Mouse (Mus musculus): ENCODE results near the gene Smim8. TPM values are rescaled to one million over a fixed set of nuclear protein-coding genes. Genes with fewer than 3 reads are reported as not detected.
A peak's percentile ranks its signal among the peaks of the same experiment; 100 is the strongest.

The Smim8 gene
- total and polyA plus RNA-seq, 3 experiments: 20.4 to 62.5 (median 28.8) TPM

- TF ChIP-seq MEF2A (IDR thresholded peaks at IDR 0.05; ENCODE audit: borderline replicate concordance, low read depth, low read length): 0 out of 2 replicates have a peak, but pooled peaks have one; percentile 19
- TF ChIP-seq ZKSCAN1 (IDR thresholded peaks at IDR 0.05; ENCODE audit: borderline replicate concordance, low read depth, low read length): no peak
- peak; percentile 33; the same call in 1 of the 2 replicates for TF ChIP-seq ETS1 (conservative IDR thresholded peaks at IDR 0.05; ENCODE audit: low read depth, low read length)
- TF ChIP-seq ZMIZ1 (IDR thresholded peaks at IDR 0.05; ENCODE audit: low read depth, low read length): no peak
- TF ChIP-seq USF1 (IDR thresholded peaks at IDR 0.05; ENCODE audit: low read depth, low read length): no peak
- no peak for TF ChIP-seq SIN3A (IDR thresholded peaks at IDR 0.05; ENCODE audit: low read length)
- peak; percentile 60; the same call in 1 of the 2 replicates for TF ChIP-seq EP300 (IDR thresholded peaks at IDR 0.05; ENCODE audit: low read length)
- no peak for TF ChIP-seq RCOR1 (conservative IDR thresholded peaks at IDR 0.05; ENCODE audit: low read depth, low read length)
- no peak for TF ChIP-seq ELF1 (IDR thresholded peaks at IDR 0.05; ENCODE audit: low read depth, low read length)
- no peak for TF ChIP-seq MAZ (IDR thresholded peaks at IDR 0.05; ENCODE audit: low read depth, low read length)
- no peak for TF ChIP-seq USF2 (conservative IDR thresholded peaks at IDR 0.05; ENCODE audit: low read depth, low read length)
- no peak for TF ChIP-seq CHD1 (IDR thresholded peaks at IDR 0.05; ENCODE audit: low read depth, low read length)
- no peak for TF ChIP-seq BHLHE40 (IDR thresholded peaks at IDR 0.05; ENCODE audit: low read depth, low read length)
- no peak for TF ChIP-seq POLR2AphosphoS2 (IDR thresholded peaks at IDR 0.05; ENCODE audit: low read depth, low read length)
- no peak for TF ChIP-seq ZNF384 (IDR thresholded peaks at IDR 0.05; ENCODE audit: low read depth, low read length)
Observed at GRCm38 (mm10) chr4:34819904-34820303, 41.7 kb upstream of the Smim8 start (continued).

- dilution Hi-C loops (cut with MboI; ENCODE audit: extremely low pct_ligation_motif_present, extremely low pct_unique_long_range_greater_than_20kb, low sequenced_read_pairs) (no loop called here), in situ Hi-C loops (cut with MboI; ENCODE audit: low pct_ligation_motif_present, low pct_unique_long_range_greater_than_20kb, low sequenced_read_pairs) (no loop called here)
- DNase-seq (ENCODE audit: extremely low read depth): no peak
- Histone ChIP-seq H3K4me3 (replicated peaks in 1 of 3; ENCODE audit: low read depth in 2 of 3, low read length in 2 of 3, poor library complexity in 1 of 3) (no peak overlapping the region), H3K4me1 (ENCODE audit: control insufficient read depth in 1 of 2, insufficient read depth in 2 of 2) (peaks cover 0 to 7% of the 10 kb centered on the region in 2 experiments; a peak in 3 of 4 replicates), H3K27me3 (replicated peaks) (no peaks in the 10 kb centered on the region), H3K9ac (ENCODE audit: insufficient read depth, low read depth) (no peak overlapping the region), H3K9me3 (replicated peaks; ENCODE audit: low read length) (no peaks in the 10 kb centered on the region), H3K27ac (ENCODE audit: insufficient read depth, low read depth) (no peak overlapping the region), H3K4me2 (ENCODE audit: insufficient read depth, low read depth, poor library complexity, severe bottlenecking) (no peak overlapping the region), H3K36me3 (replicated peaks in 1 of 2; ENCODE audit: control insufficient read depth in 1 of 2, insufficient read depth in 1 of 2, low read length in 1 of 2) (peaks cover 8 to 24% of the 10 kb centered on the region in 2 experiments), H3K79me2 (replicated peaks; ENCODE audit: control insufficient read depth, extremely low read depth, insufficient read depth, poor library complexity, severe bottlenecking) (no peaks in the 10 kb centered on the region)
- TF ChIP-seq ELF1 (IDR thresholded peaks at IDR 0.05; ENCODE audit: low read depth, low read length) (no peak), E2F4 (IDR thresholded peaks at IDR 0.05; ENCODE audit: insufficient replicate concordance, low read depth, low read length) (no peak), CTCF (conservative IDR thresholded peaks at IDR 0.05 in 1 of 2, IDR thresholded peaks at IDR 0.05 in 1 of 2; ENCODE audit: low read depth in 2 of 2, low read length in 2 of 2) (no peak)
Observed at GRCm38 (mm10) chr4:34801166-34802034, 23.2 kb upstream of the Smim8 start.

Measured in CH12.LX (cell line).